Mouse (Mus musculus) olfactory bulb, adult 2 months (tissue): ENCODE results near the gene Cyp26b1.

ENCODE experiments used
- CTCF ChIP-seq: fragments of 200-500 bp; IDR thresholded peaks from 2 replicates; pipeline ENCODE4 v1.5.1; 2012; ENCODE audit warnings: low read depth, mild to moderate bottlenecking, low read length, moderate library complexity; ENCODE audit not compliant: insufficient read depth
- POLR2A ChIP-seq: fragments of 200-500 bp; IDR thresholded peaks from 2 replicates; pipeline ENCODE4 v1.6.1; 2012; ENCODE audit warnings: mild to moderate bottlenecking, low read depth, low read length, moderate library complexity; ENCODE audit not compliant: insufficient read depth

DNA sequence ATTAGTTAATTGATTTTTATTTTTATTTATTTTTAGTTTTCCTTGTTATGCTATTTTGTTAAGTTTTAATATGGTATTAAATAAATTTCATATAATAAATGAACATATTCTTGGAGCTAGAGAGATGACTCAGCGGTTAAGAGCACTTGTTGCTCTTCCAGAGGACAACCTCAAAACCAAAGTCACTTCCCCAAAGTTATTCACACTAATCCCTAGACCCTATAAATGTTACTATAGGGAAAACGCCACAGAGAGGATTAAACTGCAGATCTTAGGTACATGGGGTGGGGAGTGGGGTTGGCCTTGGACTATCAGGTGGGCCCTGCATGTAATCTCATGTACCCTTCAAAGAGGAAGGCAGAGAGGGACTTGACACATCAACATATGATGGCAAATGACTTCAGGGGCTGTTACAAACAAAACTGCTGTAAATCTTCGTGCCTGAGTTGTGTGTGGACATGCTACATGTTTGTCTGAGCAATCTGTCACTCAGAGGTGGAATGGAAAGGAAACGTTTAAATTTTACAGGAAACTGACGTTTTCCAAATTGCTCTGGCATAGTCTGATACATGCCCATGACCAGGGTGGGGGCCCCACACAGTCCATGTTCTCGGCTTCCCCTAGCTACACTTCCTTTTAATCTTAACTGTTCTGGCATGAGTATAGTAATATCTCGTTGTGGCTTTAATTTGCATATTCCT is 68.7 kb downstream of the Cyp26b1 start:
- TF ChIP-seq CTCF = no peak
- no peak for TF ChIP-seq POLR2A
